Mouse (Mus musculus) hindbrain, embryonic 14.5 days (tissue): ENCODE results near the gene Gins1. TPM values are rescaled to one million over a fixed set of nuclear protein-coding genes. Genes with fewer than 3 reads are reported as not detected.
"Not testable (repeated sequence)": the region's sequence is repeated elsewhere in the genome, so short reads cannot be mapped to it uniquely, and the experiment has no call there.

Experiments
- ATAC-seq: fragments of 200-750 bp; cut with Nextera tagmentation; 2 replicates; pipeline ENCODE4 v1.8.0; 2017; ENCODE audit warnings: moderate number of reproducible peaks, mild to moderate bottlenecking, moderate TSS enrichment, moderate library complexity; ENCODE audit not compliant: low FRiP score
- DNase-seq: peaks from one replicate; pipeline ENCODE4 v3.0.0-alpha.2; 2015; ENCODE audit warnings: low spot score
- H3K27ac ChIP-seq: fragments of 300-500 bp; sonication (generic); 2 replicates; pipeline ENCODE4 v1.5.1; 2014; ENCODE audit warnings: mild to moderate bottlenecking, moderate library complexity
- H3K27me3 ChIP-seq: fragments of 300-500 bp; sonication (generic); 2 replicates; pipeline ENCODE4 v1.6.1; 2014; ENCODE audit warnings: mild to moderate bottlenecking, low read length, mixed read lengths; ENCODE audit not compliant: control insufficient read depth, insufficient read depth
- H3K36me3 ChIP-seq: fragments of 300-500 bp; sonication (generic); replicated peaks from 2 replicates; pipeline ENCODE4 v1.6.1; 2014; ENCODE audit not compliant: control insufficient read depth, insufficient read depth
- H3K4me1 ChIP-seq: fragments of 300-500 bp; sonication (generic); replicated peaks from 2 replicates; pipeline ENCODE4 v1.6.1; 2014; ENCODE audit warnings: antibody characterized with exemption, low read length, mixed read lengths; ENCODE audit not compliant: control insufficient read depth, insufficient read depth
- H3K4me2 ChIP-seq: fragments of 300-500 bp; sonication (generic); replicated peaks from 2 replicates; pipeline ENCODE4 v1.6.1; 2014; ENCODE audit warnings: mild to moderate bottlenecking, moderate library complexity
- H3K4me3 ChIP-seq: fragments of 300-500 bp; sonication (generic); replicated peaks from 2 replicates; pipeline ENCODE4 v1.5.1; 2014; ENCODE audit warnings: mild to moderate bottlenecking, low read length
- H3K9ac ChIP-seq: fragments of 300-500 bp; sonication (generic); 2 replicates; pipeline ENCODE4 v1.6.1; 2014
- H3K9me3 ChIP-seq: fragments of 300-500 bp; sonication (generic); 2 replicates; pipeline ENCODE4 v1.6.1; 2016; ENCODE audit warnings: low read length; ENCODE audit not compliant: control insufficient read depth
- whole genome bisulfite sequencing: fragments of 180-500 bp; shearing (Covaris S2); extraction: QIAGEN DNeasy Blood & Tissue Kit; methylation state at CpG from one replicate; pipeline ENCODE4 v1.1.7; 2014; 5-methylcytosine and 5-hydroxymethylcytosine counted together
- polyA plus RNA-seq: library from polyadenylated mRNA; unstranded; fragments of >200 nt; fragmentation: Nextera tagmentation; extraction: Ambion mirVana; gene quantifications from 2 replicates; pipeline ENCODE4 v1.2.1, GENCODE M21; 2014

Gene Gins1
- polyA plus RNA-seq, 1 experiment from 2014 or later, result 17.5 TPM

DNA sequence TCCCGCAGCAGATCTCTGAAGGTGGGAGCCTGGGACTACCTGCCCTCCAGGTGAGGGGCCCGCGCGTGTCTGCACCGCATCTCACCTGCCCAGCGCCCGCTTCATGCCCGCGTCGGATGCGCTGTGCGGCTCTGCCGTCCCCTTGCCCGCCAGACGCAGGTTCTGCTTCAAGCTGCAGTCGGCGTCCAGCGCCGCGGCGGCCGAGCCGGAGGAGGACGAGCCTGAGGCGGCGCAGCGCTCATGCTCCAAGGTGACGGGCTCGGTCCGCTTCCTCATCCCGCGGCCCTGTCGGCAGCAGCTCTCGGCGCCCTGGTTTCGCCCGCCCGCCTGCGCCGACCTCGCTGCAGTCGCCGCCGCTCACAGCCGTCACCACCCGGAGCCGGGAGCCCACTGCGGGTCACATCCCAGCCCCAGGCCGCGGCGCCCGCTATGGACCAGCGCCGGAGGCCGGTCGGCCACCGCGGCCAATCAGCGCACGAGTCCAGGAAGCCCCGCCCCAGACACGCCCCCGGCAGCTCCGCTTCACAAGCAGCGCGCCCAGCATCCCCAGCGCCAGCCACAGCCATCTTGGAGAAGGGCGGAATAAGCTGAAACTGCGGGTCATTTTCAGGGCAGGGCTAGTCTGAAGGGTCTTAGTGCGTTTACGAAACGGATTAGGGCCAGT lies 796 bp upstream of the Gins1 start, which contains the start of gene Abhd12:
Gene Abhd12, minus strand, starts transcription at position 470 of the 664 bp plus-strand sequence.
- under 1% methylated on average over 66 of the region's 72 CpGs for WGBS
- H3K36me3 ChIP-seq, result no peaks in the 10 kb centered on the region
- peak within 1 kb of the TSS; percentile 65 for H3K4me2 ChIP-seq
- no peaks in the 10 kb centered on the region for H3K27me3 ChIP-seq
- ATAC-seq (peak; percentile 98), DNase-seq (peak; percentile 95)
- H3K9me3 ChIP-seq, result no peaks in the 10 kb centered on the region
- H3K4me3 ChIP-seq, result peak within 1 kb of the TSS; percentile 95
- H3K4me1 ChIP-seq, result peaks cover 19% of the 10 kb centered on the region
- peak within 1 kb of the TSS; percentile 94 for H3K27ac ChIP-seq
- peak within 1 kb of the TSS; percentile 93 for H3K9ac ChIP-seq

DNA sequence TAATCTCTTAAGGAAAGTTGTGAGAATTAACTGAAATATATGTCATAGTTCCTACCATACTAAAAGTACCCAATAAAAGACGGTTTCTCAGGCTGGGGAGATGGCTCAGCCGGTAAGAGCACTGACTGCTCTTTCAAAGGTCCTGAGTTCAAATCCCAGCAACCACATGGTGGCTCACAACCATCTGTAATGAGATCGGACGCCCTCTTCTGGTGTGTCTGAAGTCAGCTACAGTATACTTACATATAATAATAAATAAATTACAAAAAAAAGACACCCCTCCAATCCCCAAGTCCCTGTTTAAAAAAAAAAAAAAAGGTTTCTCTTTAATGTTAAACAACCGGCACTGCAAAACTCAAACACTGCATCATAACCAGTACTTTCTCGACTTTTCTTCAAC lies 3.7 kb downstream of the Gins1 start:
- not testable (repeated sequence) for H3K9me3 ChIP-seq, H3K27me3 ChIP-seq, DNase-seq, H3K27ac ChIP-seq, ATAC-seq, H3K36me3 ChIP-seq, H3K4me1 ChIP-seq
- H3K9ac ChIP-seq, result peak overlapping the region; percentile 56
- WGBS, result 51% methylated on average over 6 of the region's 6 CpGs
- peak overlapping the region; percentile 69 for H3K4me2 ChIP-seq
- peak overlapping the region; percentile 69; the same call in 1 of the 2 replicates for H3K4me3 ChIP-seq

DNA sequence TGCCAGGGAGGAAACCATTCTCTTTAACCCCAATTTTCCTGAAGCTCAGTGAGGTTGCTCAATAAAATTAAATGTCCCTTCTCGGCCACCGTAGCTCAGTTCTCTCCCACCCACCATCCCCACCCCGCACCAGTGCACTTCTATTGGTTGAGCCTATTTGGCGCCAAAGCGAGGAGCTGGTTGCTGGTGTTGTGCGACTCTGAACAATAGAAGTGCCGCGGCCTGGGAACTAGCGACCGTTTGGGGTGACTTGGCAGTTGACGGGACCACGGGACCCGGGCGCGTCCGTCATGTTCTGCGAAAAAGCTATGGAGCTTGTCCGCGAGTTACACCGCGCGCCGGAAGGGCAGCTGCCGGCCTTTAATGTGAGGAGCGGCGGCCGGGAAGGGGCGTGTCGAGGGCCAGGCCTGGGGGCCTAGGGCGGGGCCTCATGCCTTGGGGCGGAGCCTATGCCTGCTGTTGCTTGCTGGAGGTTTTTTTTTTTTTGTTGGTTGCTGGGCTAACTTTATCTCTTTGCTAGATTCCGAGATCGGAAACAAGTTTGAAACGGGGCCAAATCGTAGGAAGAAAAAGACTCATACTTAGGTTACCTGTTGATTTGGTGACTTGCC lies 4.3 kb downstream of the Gins1 start:
- Histone ChIP-seq H3K4me2 (peak overlapping the region; percentile 69), H3K36me3 (no peaks in the 10 kb centered on the region), H3K27ac (peak overlapping the region; percentile 71), H3K9me3 (no peaks in the 10 kb centered on the region), H3K27me3 (no peaks in the 10 kb centered on the region), H3K4me3 (peak overlapping the region; percentile 69), H3K4me1 (peaks cover 5% of the 10 kb centered on the region; the same call in 1 of the 2 replicates), H3K9ac (peak overlapping the region; percentile 56)
- WGBS, result under 1% methylated on average over 35 of the region's 35 CpGs
- peak; percentile 93 for ATAC-seq
- DNase-seq, result peak; percentile 96

DNA sequence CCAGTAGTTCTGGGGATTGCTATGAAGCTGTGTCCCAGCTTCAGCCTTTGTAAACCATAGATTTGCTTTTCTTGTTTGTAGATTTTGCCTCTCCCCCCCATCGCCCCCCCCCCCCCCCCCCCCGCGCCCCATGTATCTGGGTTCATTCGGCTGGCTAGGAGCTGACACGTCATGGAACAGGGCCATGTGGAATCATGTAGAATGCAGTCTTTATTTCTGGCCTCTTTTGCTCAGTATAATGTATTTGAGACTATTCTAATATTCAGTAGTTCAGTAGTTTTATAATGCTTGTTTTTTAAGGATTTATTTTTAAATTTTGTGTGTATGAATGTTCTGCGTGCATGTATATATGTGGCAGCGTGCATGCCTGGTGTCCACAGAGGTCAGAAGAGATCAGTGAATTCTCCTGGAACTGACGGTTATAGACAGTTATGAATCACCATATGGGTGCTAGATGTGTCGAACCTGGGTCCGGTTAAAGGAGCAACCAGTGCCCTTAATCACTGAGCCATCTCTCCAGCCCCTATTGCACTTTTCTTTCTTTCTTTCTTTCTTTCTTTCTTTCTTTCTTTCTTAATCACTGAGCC lies 5.2 kb downstream of the Gins1 start:
- no peaks in the 10 kb centered on the region for H3K27me3 ChIP-seq
- H3K27ac ChIP-seq, result no peak overlapping the region
- no peaks in the 10 kb centered on the region for H3K36me3 ChIP-seq
- no peaks in the 10 kb centered on the region for H3K9me3 ChIP-seq
- H3K4me3 ChIP-seq, result peak overlapping the region; percentile 69
- peak overlapping the region; percentile 69 for H3K4me2 ChIP-seq
- 44% methylated on average over 8 of the region's 10 CpGs for WGBS
- peaks cover 5% of the 10 kb centered on the region; the same call in 1 of the 2 replicates for H3K4me1 ChIP-seq
- DNase-seq (no peak), ATAC-seq (no peak)
- H3K9ac ChIP-seq, result peak overlapping the region; percentile 56; the same call in 1 of the 2 replicates

DNA sequence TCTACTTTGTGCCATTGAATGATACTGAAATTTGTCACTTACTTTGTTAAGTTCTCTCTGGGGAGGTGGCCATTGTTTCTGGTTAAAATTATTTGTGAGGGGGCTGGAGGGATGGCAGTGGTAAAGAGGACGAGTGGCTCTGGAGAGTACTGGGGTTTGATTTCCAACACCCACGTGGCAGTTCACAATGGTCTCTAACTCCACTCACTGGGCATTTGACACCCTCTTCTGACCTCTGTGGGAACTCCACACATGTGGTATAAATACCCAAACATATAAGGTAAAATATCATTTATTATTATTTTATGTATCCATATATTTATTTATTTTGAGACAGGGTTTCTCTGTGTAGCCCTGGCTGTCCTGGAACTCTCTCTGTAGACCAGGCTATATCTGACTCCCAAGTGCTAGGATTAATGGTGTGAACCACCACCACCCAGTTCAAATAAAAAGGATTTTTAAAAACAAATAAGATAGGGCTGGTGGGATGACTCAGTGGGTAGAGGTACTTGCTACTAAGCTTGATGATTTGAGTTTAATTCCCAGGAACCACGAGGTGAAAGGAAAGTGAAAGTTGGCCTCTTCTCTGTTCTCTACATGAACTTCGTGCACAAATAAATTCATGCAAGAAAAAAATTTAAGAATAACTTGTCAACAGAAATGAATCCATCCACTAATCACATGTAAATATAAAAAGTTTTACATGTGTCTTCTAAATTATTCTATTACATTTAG lies 9.7 kb downstream of the Gins1 start:
- Histone ChIP-seq H3K4me3 (no peak overlapping the region), H3K9me3 (no peaks in the 10 kb centered on the region), H3K27me3 (no peaks in the 10 kb centered on the region), H3K36me3 (peaks cover 16% of the 10 kb centered on the region), H3K4me1 (peaks cover 4% of the 10 kb centered on the region; the same call in 1 of the 2 replicates), H3K27ac (no peak overlapping the region), H3K4me2 (no peak overlapping the region), H3K9ac (no peak overlapping the region)
- ATAC-seq (no peak), DNase-seq (no peak)
- whole genome bisulfite sequencing, result 85% methylated on average over 4 of the region's 4 CpGs

DNA sequence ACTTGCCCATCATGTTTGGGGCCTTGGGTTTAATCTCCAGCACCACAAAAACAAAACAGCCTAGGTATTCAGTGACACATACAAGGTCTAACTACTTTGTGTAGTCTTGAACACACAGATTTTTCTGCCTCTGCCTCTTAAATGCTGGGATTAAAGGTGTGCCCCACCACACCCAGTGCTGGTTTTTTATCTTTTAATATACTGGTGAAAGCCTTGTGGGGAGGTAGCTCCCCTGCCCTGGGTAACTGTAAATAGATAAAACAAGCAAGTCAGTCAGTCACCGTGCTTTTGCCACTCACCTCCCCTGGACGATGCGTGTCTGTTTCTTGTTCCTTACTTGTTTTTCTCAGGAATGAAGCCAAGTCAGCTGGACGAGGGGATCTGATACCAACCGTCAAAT lies 10.6 kb downstream of the Gins1 start:
- Histone ChIP-seq H3K4me2 (no peak overlapping the region), H3K27me3 (no peaks in the 10 kb centered on the region), H3K4me3 (no peak overlapping the region), H3K36me3 (peaks cover 16% of the 10 kb centered on the region), H3K4me1 (no peaks in the 10 kb centered on the region), H3K9ac (no peak overlapping the region), H3K9me3 (no peaks in the 10 kb centered on the region), H3K27ac (no peak overlapping the region)
- ATAC-seq (no peak), DNase-seq (no peak)
- 93% methylated on average over 5 of the region's 5 CpGs for WGBS

DNA sequence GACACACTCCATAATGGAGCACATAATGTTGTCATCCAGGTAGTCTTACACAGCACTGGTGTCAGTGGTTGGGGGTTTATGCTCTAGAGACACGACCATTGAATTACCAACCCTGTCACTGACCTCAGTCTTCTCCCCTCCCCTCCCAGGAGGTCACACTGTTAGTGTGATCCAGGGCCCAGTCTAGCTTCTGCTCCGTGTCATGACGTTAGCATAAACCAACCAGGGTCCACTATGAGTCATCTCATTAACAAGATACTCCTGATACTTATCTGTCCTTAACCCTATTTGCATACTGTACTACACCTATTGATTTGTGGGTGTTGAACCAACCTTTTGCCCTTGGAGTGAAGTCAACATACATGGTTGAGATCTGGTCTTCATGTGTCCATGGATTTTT lies 13.5 kb downstream of the Gins1 start:
- ATAC-seq (no peak), DNase-seq (no peak)
- Histone ChIP-seq H3K4me3 (no peak overlapping the region), H3K4me2 (no peak overlapping the region), H3K27me3 (no peaks in the 10 kb centered on the region), H3K4me1 (no peaks in the 10 kb centered on the region), H3K27ac (no peak overlapping the region), H3K36me3 (peaks cover 16% of the 10 kb centered on the region), H3K9ac (no peak overlapping the region), H3K9me3 (no peaks in the 10 kb centered on the region)
- WGBS, result 99% methylated on average over 3 of the region's 3 CpGs

DNA sequence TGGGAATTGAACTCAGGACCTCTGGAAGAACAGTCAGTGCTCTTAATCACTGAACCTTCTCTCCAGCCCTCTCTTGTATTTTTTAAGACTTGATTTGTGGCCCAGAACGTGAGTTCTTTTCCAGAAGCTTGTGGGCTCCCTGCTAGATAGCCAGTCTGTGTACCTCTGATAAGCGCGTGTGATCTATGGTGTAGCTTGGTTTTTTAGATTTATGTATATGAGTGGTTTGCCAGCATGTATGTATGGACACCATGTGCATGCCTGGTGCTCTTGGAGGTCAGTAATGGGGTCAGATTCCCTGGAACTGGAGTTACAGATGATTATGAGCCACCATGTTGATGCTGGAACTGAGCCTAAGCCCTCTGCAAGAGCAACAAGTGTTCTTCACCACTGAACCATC lies 15.3 kb downstream of the Gins1 start:
- ATAC-seq, result no peak
- H3K27me3 ChIP-seq, result no peaks in the 10 kb centered on the region
- H3K36me3 ChIP-seq, result peaks cover 16% of the 10 kb centered on the region
- no peak for DNase-seq
- no peak overlapping the region for H3K4me2 ChIP-seq
- WGBS, result 95% methylated on average over 3 of the region's 3 CpGs
- H3K9me3 ChIP-seq, result no peaks in the 10 kb centered on the region
- no peak overlapping the region for H3K27ac ChIP-seq
- H3K9ac ChIP-seq, result no peak overlapping the region
- no peak overlapping the region for H3K4me3 ChIP-seq
- H3K4me1 ChIP-seq, result no peaks in the 10 kb centered on the region

DNA sequence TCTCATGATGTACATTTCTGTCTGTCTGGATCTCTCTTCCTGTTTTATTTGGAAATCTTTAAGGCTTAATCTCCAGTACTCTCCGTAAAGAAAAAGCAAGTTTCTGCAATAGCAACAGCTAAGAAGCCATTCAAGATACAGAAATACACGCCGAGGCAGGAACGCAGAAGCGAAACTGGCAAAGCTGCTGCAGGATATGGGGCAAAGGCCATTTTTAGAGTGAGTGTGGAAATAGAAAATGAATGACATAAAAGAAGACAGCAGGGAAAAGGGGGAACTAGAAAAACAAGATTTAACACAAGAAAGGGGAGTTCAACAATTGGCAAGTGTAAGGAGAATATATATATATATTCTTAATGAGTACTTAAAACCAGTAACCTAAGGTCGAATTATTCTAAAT lies 16.5 kb downstream of the Gins1 start:
- Histone ChIP-seq H3K36me3 (peaks cover 16% of the 10 kb centered on the region), H3K4me1 (no peaks in the 10 kb centered on the region), H3K27ac (no peak overlapping the region), H3K27me3 (no peaks in the 10 kb centered on the region), H3K9me3 (no peaks in the 10 kb centered on the region), H3K9ac (no peak overlapping the region), H3K4me2 (no peak overlapping the region), H3K4me3 (no peak overlapping the region)
- DNase-seq (no peak), ATAC-seq (no peak)
- WGBS, result 94% methylated on average over 6 of the region's 6 CpGs
